Mouse (Mus musculus) MEL (cell line): Measurements from ENCODE around the gene Cd47. TPM values are rescaled to one million over a fixed set of nuclear protein-coding genes. Genes with fewer than 3 reads are reported as not detected.

Source experiments
- DNase-seq: peaks from one replicate; pipeline ENCODE4 v3.0.0; 2011; ENCODE audit warnings: low read depth, low spot score
- H3K27ac ChIP-seq: 2 replicates; pipeline ENCODE4 v1.5.1; 2012; ENCODE audit warnings: low read depth, mild to moderate bottlenecking, control low read depth, low read length, moderate library complexity; ENCODE audit not compliant: control insufficient read depth
- H3K27me3 ChIP-seq, 2 experiments: fragments of 150-350 bp in 1 of 2; sonication (generic) in 1 of 2; 2 replicates each; pipeline ENCODE4 v1.6.1; 2012; ENCODE audit warnings: low read length in 2 of 2, mild to moderate bottlenecking in 2 of 2, improper control_type of control experiment in 1 of 2, moderate library complexity in 1 of 2; ENCODE audit not compliant: insufficient read depth in 2 of 2, control insufficient read depth in 1 of 2
- H3K36me3 ChIP-seq, 2 experiments: 2 replicates each; pipeline ENCODE4 v1.6.1; 2012 to 2014; ENCODE audit warnings: low read length in 2 of 2, improper control_type of control experiment in 1 of 2, inconsistent platforms in 1 of 2, mild to moderate bottlenecking in 1 of 2; ENCODE audit not compliant: insufficient read depth in 2 of 2, control insufficient read depth in 1 of 2
- H3K4me1 ChIP-seq, 2 experiments: fragments of 150-350 bp in 1 of 2; sonication (generic) in 1 of 2; 2 replicates each; pipeline ENCODE4 v1.6.1; 2012; ENCODE audit warnings: low read length in 2 of 2, improper control_type of control experiment in 1 of 2, mild to moderate bottlenecking in 1 of 2; ENCODE audit not compliant: insufficient read depth in 2 of 2, control insufficient read depth in 1 of 2
- H3K4me3 ChIP-seq, 2 experiments: fragments of 150-350 bp in 1 of 2; sonication (generic) in 1 of 2; 2 replicates each; pipeline ENCODE4 v1.5.1; 2012; ENCODE audit warnings: low read depth in 2 of 2, low read length in 2 of 2, mild to moderate bottlenecking in 2 of 2, moderate library complexity in 2 of 2, control low read depth in 1 of 2, improper control_type of control experiment in 1 of 2; ENCODE audit not compliant: control insufficient read depth in 1 of 2, insufficient read depth in 1 of 2
- H3K79me2 ChIP-seq: 2 replicates; pipeline ENCODE4 v1.6.1; 2012; ENCODE audit warnings: mild to moderate bottlenecking, low read length, moderate library complexity; ENCODE audit not compliant: control insufficient read depth, poor library complexity, insufficient read depth
- H3K9ac ChIP-seq: 2 replicates; pipeline ENCODE4 v1.6.1; 2012; ENCODE audit warnings: low read depth, mild to moderate bottlenecking, control low read depth, low read length, moderate library complexity; ENCODE audit not compliant: control insufficient read depth, poor library complexity, severe bottlenecking
- H3K9me3 ChIP-seq: fragments of 150-350 bp; sonication (generic); replicated peaks from 2 replicates; pipeline ENCODE4 v1.6.1; 2012; ENCODE audit warnings: mild to moderate bottlenecking, low read length, improper control_type of control experiment, moderate library complexity; ENCODE audit not compliant: insufficient read depth
- CHD2 ChIP-seq: IDR thresholded peaks from 2 replicates; pipeline ENCODE4 v1.6.1; 2011; ENCODE audit warnings: low read length, improper control_type of control experiment
- CTCF ChIP-seq, 3 experiments: IDR thresholded peaks in 2 of 3; conservative IDR thresholded peaks in 1 of 3; 2 replicates each; pipeline ENCODE4 v1.5.1; 2011 to 2012; ENCODE audit warnings: low read length in 3 of 3, low read depth in 2 of 3, mild to moderate bottlenecking in 2 of 3, improper control_type of control experiment in 1 of 3, inconsistent platforms in 1 of 3, mixed read lengths in 1 of 3, moderate library complexity in 1 of 3; ENCODE audit not compliant: control insufficient read depth in 1 of 3, insufficient read depth in 1 of 3, poor library complexity in 1 of 3, severe bottlenecking in 1 of 3
- E2F4 ChIP-seq: IDR thresholded peaks from 2 replicates; pipeline ENCODE4 v1.6.1; 2011; ENCODE audit warnings: low read depth, low read length, improper control_type of control experiment, borderline replicate concordance
- ELF1 ChIP-seq: IDR thresholded peaks from 2 replicates; pipeline ENCODE4 v1.6.1; 2014; ENCODE audit warnings: low read depth, mild to moderate bottlenecking, inconsistent platforms, low read length, improper control_type of control experiment, moderate library complexity
- GABPA ChIP-seq: IDR thresholded peaks from 2 replicates; pipeline ENCODE4 v1.6.1; 2012; ENCODE audit warnings: low read depth, mild to moderate bottlenecking, inconsistent platforms, low read length, improper control_type of control experiment, moderate library complexity
- GATA1 ChIP-seq: IDR thresholded peaks from 2 replicates; pipeline ENCODE4 v1.6.1; 2011; ENCODE audit warnings: low read depth, low read length, improper control_type of control experiment
- HCFC1 ChIP-seq: IDR thresholded peaks from 2 replicates; pipeline ENCODE4 v1.6.1; 2012; ENCODE audit warnings: low read depth, mild to moderate bottlenecking, inconsistent platforms, low read length, improper control_type of control experiment, moderate library complexity
- JUND ChIP-seq: IDR thresholded peaks from 2 replicates; pipeline ENCODE4 v1.6.1; 2011; ENCODE audit warnings: low read depth, mild to moderate bottlenecking, improper control_type of control experiment, low read length
- MAFK ChIP-seq: IDR thresholded peaks from 2 replicates; pipeline ENCODE4 v1.6.1; 2011; ENCODE audit warnings: low read depth, mild to moderate bottlenecking, low read length, improper control_type of control experiment, borderline replicate concordance
- MAZ ChIP-seq: IDR thresholded peaks from 2 replicates; pipeline ENCODE4 v1.6.1; 2012; ENCODE audit warnings: low read depth, mild to moderate bottlenecking, inconsistent platforms, low read length, improper control_type of control experiment
- MEF2A ChIP-seq: IDR thresholded peaks from 2 replicates; pipeline ENCODE4 v1.6.1; 2014; ENCODE audit warnings: low read depth, mild to moderate bottlenecking, inconsistent platforms, low read length, improper control_type of control experiment; ENCODE audit not compliant: poor library complexity, insufficient replicate concordance, severe bottlenecking; ENCODE audit errors: extremely low read depth
- MXI1 ChIP-seq: IDR thresholded peaks from 2 replicates; pipeline ENCODE4 v1.6.1; 2011; ENCODE audit warnings: mild to moderate bottlenecking, low read depth, low read length, improper control_type of control experiment
- MYB ChIP-seq: IDR thresholded peaks from 2 replicates; pipeline ENCODE4 v1.6.1; 2011; ENCODE audit warnings: mild to moderate bottlenecking, low read depth, low read length, improper control_type of control experiment
- MYC ChIP-seq: IDR thresholded peaks from 2 replicates; pipeline ENCODE4 v1.6.1; 2011; ENCODE audit warnings: low read depth, mild to moderate bottlenecking, low read length, improper control_type of control experiment, moderate library complexity
- NELFE ChIP-seq: IDR thresholded peaks from 2 replicates; pipeline ENCODE4 v1.6.1; 2011; ENCODE audit warnings: low read depth, low read length, improper control_type of control experiment
- POLR2AphosphoS2 ChIP-seq: IDR thresholded peaks from 2 replicates; pipeline ENCODE4 v1.6.1; 2011; ENCODE audit warnings: low read length, improper control_type of control experiment
- TAL1 ChIP-seq: IDR thresholded peaks from 2 replicates; pipeline ENCODE4 v1.6.1; 2012; ENCODE audit warnings: mild to moderate bottlenecking, inconsistent platforms, low read length, moderate library complexity, mixed read lengths
- TCF12 ChIP-seq: IDR thresholded peaks from 2 replicates; pipeline ENCODE4 v1.6.1; 2014; ENCODE audit warnings: low read depth, mild to moderate bottlenecking, inconsistent platforms, low read length, improper control_type of control experiment, moderate library complexity
- UBTF ChIP-seq: IDR thresholded peaks from 2 replicates; pipeline ENCODE4 v1.6.1; 2012; ENCODE audit warnings: low read depth, mild to moderate bottlenecking, inconsistent platforms, low read length, improper control_type of control experiment, moderate library complexity, borderline replicate concordance; ENCODE audit not compliant: insufficient read depth
- USF1 ChIP-seq: IDR thresholded peaks from 2 replicates; pipeline ENCODE4 v1.6.1; 2014; ENCODE audit warnings: low read depth, mild to moderate bottlenecking, inconsistent platforms, low read length, improper control_type of control experiment, moderate library complexity
- USF2 ChIP-seq, 2 experiments: IDR thresholded peaks; 2 replicates each; pipeline ENCODE4 v1.6.1; 2011 to 2012; ENCODE audit warnings: improper control_type of control experiment in 2 of 2, low read length in 2 of 2, borderline replicate concordance in 1 of 2, inconsistent platforms in 1 of 2, low read depth in 1 of 2, mild to moderate bottlenecking in 1 of 2; ENCODE audit not compliant: insufficient read depth in 1 of 2
- ZC3H11A ChIP-seq: IDR thresholded peaks from 2 replicates; pipeline ENCODE4 v1.6.1; 2012; ENCODE audit warnings: low read depth, mild to moderate bottlenecking, inconsistent platforms, low read length, improper control_type of control experiment
- ZMIZ1 ChIP-seq: IDR thresholded peaks from 2 replicates; pipeline ENCODE4 v1.6.1; 2012; ENCODE audit warnings: low read depth, mild to moderate bottlenecking, inconsistent platforms, low read length, improper control_type of control experiment, moderate library complexity
- ZNF384 ChIP-seq: IDR thresholded peaks from 2 replicates; pipeline ENCODE4 v1.6.1; 2012; ENCODE audit warnings: low read depth, mild to moderate bottlenecking, inconsistent platforms, low read length, improper control_type of control experiment
- polyA plus RNA-seq, 2 experiments: library from polyadenylated mRNA; stranded (reverse) in 1 of 2; unstranded in 1 of 2; fragments of >175 nt in 1 of 2; fragments of >200 nt in 1 of 2; gene quantifications; 2 replicates each; pipeline versions ENCODE4 v1.2.1 to v1.2.4; 2012; ENCODE audit warnings: low replicate concordance in 2 of 2, low read depth in 1 of 2; ENCODE audit not compliant: insufficient read length in 2 of 2, insufficient read depth in 1 of 2, missing spikeins in 1 of 2
- total RNA-seq: library from RNA; depleted of rRNA; stranded (reverse); fragments of 300-350 nt; gene quantifications from 2 replicates; pipeline ENCODE4 v1.2.3, GENCODE M21; 2012

Cd47 gene
- total and polyA plus RNA-seq, 3 experiments: 45.9 to 57.5 (median 51.7) TPM

- Histone ChIP-seq H3K9ac (no peak overlapping the region), H3K27ac (no peak overlapping the region), H3K4me1 (peaks cover 11 to 12% of the 10 kb centered on the region in 2 experiments)
- TF ChIP-seq MYC (no peak), USF2 (IDR thresholded peaks at IDR 0.05; ENCODE audit: borderline replicate concordance in 1 of 2, insufficient read depth in 1 of 2, low read depth in 1 of 2, low read length in 2 of 2) (no peak), ZC3H11A (no peak), GATA1 (no peak), MEF2A (no peak), MYB (no peak), POLR2AphosphoS2 (no peak), E2F4 (no peak), ZMIZ1 (no peak), ELF1 (no peak), MXI1 (no peak)
- TF ChIP-seq, all 39 proteins: peak for 0
- no peaks in the 10 kb centered on the region for H3K27me3 ChIP-seq
- peaks cover 0 to 14% of the 10 kb centered on the region in 2 experiments; a peak in 2 of 4 replicates for H3K36me3 ChIP-seq
- H3K9me3 ChIP-seq: no peaks in the 10 kb centered on the region
- DNase-seq: no peak
- no peaks in the 10 kb centered on the region for H3K79me2 ChIP-seq
- H3K4me3 ChIP-seq: no peak overlapping the region
These were observed 14.1 kb downstream of the Cd47 start for GRCm38 (mm10) chr16:49814419-49814818.

- peaks cover 11 to 12% of the 10 kb centered on the region in 2 experiments for H3K4me1 ChIP-seq
These were observed 16.6 kb downstream of the Cd47 start for GRCm38 (mm10) chr16:49816889-49817288.

GRCm38 (mm10) chr16:49818146-49818545 is 17.8 kb downstream of the Cd47 start:
- DNase-seq: peak; percentile 55
- peak overlapping the region; percentile 52 for H3K9ac ChIP-seq
- TF ChIP-seq MAZ (no peak), UBTF (no peak), NELFE (peak; percentile 35), ZNF384 (0 out of 2 replicates have a peak, but pooled peaks have one; percentile 6), ZMIZ1 (0 out of 2 replicates have a peak, but pooled peaks have one; percentile 44), MXI1 (no peak; the same call in 1 of the 2 replicates), POLR2AphosphoS2 (0 out of 2 replicates have a peak, but pooled peaks have one; percentile 20), GATA1 (no peak), CTCF (IDR thresholded peaks at IDR 0.05 in 2 of 3, conservative IDR thresholded peaks at IDR 0.05 in 1 of 3; ENCODE audit: control insufficient read depth in 1 of 3, insufficient read depth in 1 of 3, low read depth in 2 of 3, low read length in 3 of 3, poor library complexity in 1 of 3, severe bottlenecking in 1 of 3) (no peak), TCF12 (0 out of 2 replicates have a peak, but pooled peaks have one; percentile 16), MAFK (no peak), GABPA (no peak), MYC (no peak; the same call in 1 of the 2 replicates), ELF1 (0 out of 2 replicates have a peak, but pooled peaks have one; percentile 44), HCFC1 (peak; percentile 12), USF1 (no peak)

More at GRCm38 (mm10) chr16:49816889-49817288, 16.6 kb downstream of the Cd47 start:
- Histone ChIP-seq H3K9me3 (no peaks in the 10 kb centered on the region), H3K27ac (no peak overlapping the region), H3K36me3 (peaks cover 0 to 14% of the 10 kb centered on the region in 2 experiments; a peak in 2 of 4 replicates), H3K79me2 (no peaks in the 10 kb centered on the region), H3K9ac (no peak overlapping the region), H3K27me3 (no peaks in the 10 kb centered on the region), H3K4me3 (no peak overlapping the region)
- TF ChIP-seq POLR2AphosphoS2: no peak
- no peak for TF ChIP-seq TAL1
- no peak for TF ChIP-seq JUND
- no peak for TF ChIP-seq UBTF
- TF ChIP-seq CHD2: no peak
- peak; percentile 38 for DNase-seq

More at GRCm38 (mm10) chr16:49818146-49818545, 17.8 kb downstream of the Cd47 start:
- H3K4me1 ChIP-seq: peaks cover 11 to 14% of the 10 kb centered on the region in 2 experiments
- H3K27ac ChIP-seq: peak overlapping the region; percentile 50
- no peaks in the 10 kb centered on the region for H3K79me2 ChIP-seq
- peaks cover 0 to 16% of the 10 kb centered on the region in 2 experiments; a peak in 2 of 4 replicates for H3K36me3 ChIP-seq
- peak overlapping the region; percentile 11 to 52; a peak in 3 of 4 replicates for H3K4me3 ChIP-seq
- H3K9me3 ChIP-seq: no peaks in the 10 kb centered on the region
- no peaks in the 10 kb centered on the region for H3K27me3 ChIP-seq
